Mouse (Mus musculus): ENCODE measurements at regions not wholly inside any gene's neighbourhood (a gene's known extent, or its start where the extent isn't known, plus 50 kb on each side); places are given as distances from the start of the nearest gene placed in this dataset.
"Not testable (repeated sequence)": the region's sequence is repeated elsewhere in the genome, so short reads cannot be mapped to it uniquely, and the experiment has no call there.

GRCm38 (mm10) chr3:44646600-44646999, 731.6 kb upstream of the Pcdh10 start:
- not testable (repeated sequence) for DNase-seq (ENCODE audit: low read depth, low spot score)

- no peak for DNase-seq (ENCODE audit: low read depth, low spot score)
Measured at GRCm38 (mm10) chr3:44696354-44696753, 681.8 kb upstream of the Pcdh10 start.

- peak; percentile 18 for DNase-seq (ENCODE audit: low read depth, low spot score)
Measured at GRCm38 (mm10) chr3:44697000-44697681, 681.1 kb upstream of the Pcdh10 start.

- DNase-seq (ENCODE audit: low read depth, low spot score): no peak
Measured at GRCm38 (mm10) chr3:44701125-44701524, 677.1 kb upstream of the Pcdh10 start.

DNA sequence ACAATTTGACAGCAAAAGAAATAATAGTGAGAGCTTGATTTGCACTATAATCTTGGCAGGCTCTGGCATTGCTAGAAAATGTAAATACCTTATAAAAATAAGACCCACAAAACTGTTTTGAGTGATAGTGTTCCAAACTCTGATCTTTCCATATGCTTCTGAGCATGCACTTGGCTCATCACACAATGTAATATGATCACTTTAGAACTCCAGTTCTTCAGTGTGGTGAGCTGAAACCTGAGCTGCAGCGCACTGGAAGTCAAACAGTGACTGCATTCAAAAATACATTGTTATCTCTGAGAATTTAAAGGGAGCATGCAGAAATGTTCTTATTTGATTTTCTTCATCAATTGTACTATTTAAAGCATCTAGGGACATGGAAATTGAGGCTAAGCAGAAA, 672.5 kb upstream of the Pcdh10 start:
- DNase-seq (ENCODE audit: low read depth, low spot score): no peak

DNA sequence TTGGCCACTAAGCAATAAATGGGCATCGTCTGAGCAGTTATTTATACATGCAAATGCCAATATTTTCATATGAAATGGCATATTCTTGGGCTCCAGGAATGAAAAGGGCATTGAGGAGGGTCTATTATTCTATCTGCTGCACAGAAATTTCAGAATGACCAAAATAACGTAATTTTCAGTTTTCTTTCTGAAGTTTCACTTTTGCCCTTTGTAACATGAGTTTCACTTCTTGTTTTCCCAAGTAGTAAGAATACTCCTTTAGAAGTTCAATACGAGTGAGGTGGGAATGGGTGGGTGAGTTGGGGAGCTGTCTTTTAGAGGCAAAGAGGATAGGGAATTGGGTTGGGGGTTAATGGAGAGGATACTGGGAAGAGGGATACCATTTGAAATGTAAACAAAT, 662.7 kb upstream of the Pcdh10 start:
- DNase-seq (ENCODE audit: low read depth, low spot score): no peak

Measured in brain, embryonic 18.5 days (tissue).